Mouse (Mus musculus) spleen, adult 2 months (tissue): ENCODE data around the gene Kcnh6.

ENCODE experiments used
- CTCF ChIP-seq: fragments of 200-500 bp; IDR thresholded peaks from 2 replicates; pipeline ENCODE4 v1.5.1; 2011; ENCODE audit warnings: mild to moderate bottlenecking, inconsistent platforms; ENCODE audit not compliant: insufficient read depth, insufficient read length, insufficient replicate concordance; ENCODE audit errors: extremely low read depth
- POLR2A ChIP-seq: fragments of 200-500 bp; IDR thresholded peaks from 2 replicates; pipeline ENCODE4 v1.6.1; 2011; ENCODE audit warnings: low read depth, low read length, inconsistent platforms

GRCm38 (mm10) chr11:106055341-106055740 is 47.4 kb downstream of the Kcnh6 start:
- TF ChIP-seq POLR2A (no peak), CTCF (no peak)
